Mouse (Mus musculus) forebrain, embryonic 16.5 days (tissue): ENCODE measurements at regions not wholly inside any gene's neighbourhood (a gene's known extent, or its start where the extent isn't known, plus 50 kb on each side); places are given as distances from the start of the nearest gene placed in this dataset.

Source experiments
- ATAC-seq: fragments of 200-750 bp; cut with Nextera tagmentation; 2 replicates; pipeline ENCODE4 v1.8.0; 2017; ENCODE audit warnings: mild to moderate bottlenecking, moderate library complexity
- H3K27ac ChIP-seq: fragments of 300-500 bp; sonication (generic); 2 replicates; pipeline ENCODE4 v1.5.1; 2014; ENCODE audit warnings: low read length, control low read depth
- H3K27me3 ChIP-seq: fragments of 300-500 bp; sonication (generic); replicated peaks from 2 replicates; pipeline ENCODE4 v1.6.1; 2014; ENCODE audit warnings: low read length; ENCODE audit not compliant: control insufficient read depth, insufficient read depth
- H3K36me3 ChIP-seq: fragments of 300-500 bp; sonication (generic); 2 replicates; pipeline ENCODE4 v1.6.1; 2014; ENCODE audit not compliant: control insufficient read depth, insufficient read depth
- H3K4me1 ChIP-seq: fragments of 300-500 bp; sonication (generic); replicated peaks from 2 replicates; pipeline ENCODE4 v1.6.1; 2014; ENCODE audit warnings: low read length; ENCODE audit not compliant: control insufficient read depth, insufficient read depth
- H3K4me2 ChIP-seq: fragments of 300-500 bp; sonication (generic); 2 replicates; pipeline ENCODE4 v1.6.1; 2014; ENCODE audit warnings: mild to moderate bottlenecking, low read length, control low read depth
- H3K4me3 ChIP-seq: fragments of 300-500 bp; sonication (generic); replicated peaks from 2 replicates; pipeline ENCODE4 v1.5.1; 2014; ENCODE audit warnings: mild to moderate bottlenecking, low read length, control low read depth
- H3K9ac ChIP-seq: fragments of 300-500 bp; sonication (generic); replicated peaks from 2 replicates; pipeline ENCODE4 v1.6.1; 2014; ENCODE audit warnings: low read depth, low read length, control low read depth
- H3K9me3 ChIP-seq: fragments of 300-500 bp; sonication (generic); 2 replicates; pipeline ENCODE4 v1.6.1; 2016; ENCODE audit warnings: low read length; ENCODE audit not compliant: control insufficient read depth
- WGBS: fragments of 180-500 bp; shearing (Covaris S2); extraction: QIAGEN DNeasy Blood & Tissue Kit; methylation state at CpG from one replicate; pipeline ENCODE4 v1.1.7; 2014; 5-methylcytosine and 5-hydroxymethylcytosine counted together

DNA sequence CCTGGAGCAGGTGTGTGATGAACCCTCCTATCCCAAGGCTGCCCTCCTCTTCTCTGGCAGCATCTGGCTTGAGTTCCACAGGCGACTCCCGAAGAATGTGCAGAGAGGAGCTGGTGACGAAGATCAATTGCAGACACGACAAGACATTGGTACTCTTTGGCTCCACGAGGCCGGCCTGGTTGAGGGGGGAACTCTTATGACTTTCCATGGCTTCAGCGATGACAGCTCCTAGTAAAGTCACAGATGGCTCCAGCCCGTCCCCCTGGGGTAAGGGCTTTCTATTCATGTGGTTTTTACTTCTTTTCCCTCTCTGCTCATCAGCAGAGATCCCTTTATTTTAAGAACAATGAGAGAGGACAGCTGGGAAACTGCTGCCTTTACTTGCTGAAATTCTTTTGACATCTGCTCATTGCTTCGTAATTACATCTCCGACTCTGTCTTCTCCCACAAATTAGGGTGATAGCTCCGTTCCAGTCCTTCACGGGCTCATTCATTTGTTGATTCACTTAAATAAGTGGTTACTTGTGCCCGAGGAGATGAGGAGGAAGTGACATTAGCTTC, 284.2 kb upstream of the Msx2 start:
- peaks cover 13% of the 10 kb centered on the region; the same call in 1 of the 2 replicates for H3K4me1 ChIP-seq
- ATAC-seq: no peak; the same call in 1 of the 2 replicates
- H3K27ac ChIP-seq: 0 out of 2 replicates have a peak overlapping the region, but pooled peaks have one; percentile 4
- H3K9ac ChIP-seq: no peak overlapping the region
- no peak overlapping the region for H3K4me3 ChIP-seq
- H3K4me2 ChIP-seq: no peak overlapping the region
- no peaks in the 10 kb centered on the region for H3K27me3 ChIP-seq
- no peaks in the 10 kb centered on the region for H3K9me3 ChIP-seq
- WGBS: 51% methylated on average over 13 of the region's 13 CpGs
- no peaks in the 10 kb centered on the region for H3K36me3 ChIP-seq

DNA sequence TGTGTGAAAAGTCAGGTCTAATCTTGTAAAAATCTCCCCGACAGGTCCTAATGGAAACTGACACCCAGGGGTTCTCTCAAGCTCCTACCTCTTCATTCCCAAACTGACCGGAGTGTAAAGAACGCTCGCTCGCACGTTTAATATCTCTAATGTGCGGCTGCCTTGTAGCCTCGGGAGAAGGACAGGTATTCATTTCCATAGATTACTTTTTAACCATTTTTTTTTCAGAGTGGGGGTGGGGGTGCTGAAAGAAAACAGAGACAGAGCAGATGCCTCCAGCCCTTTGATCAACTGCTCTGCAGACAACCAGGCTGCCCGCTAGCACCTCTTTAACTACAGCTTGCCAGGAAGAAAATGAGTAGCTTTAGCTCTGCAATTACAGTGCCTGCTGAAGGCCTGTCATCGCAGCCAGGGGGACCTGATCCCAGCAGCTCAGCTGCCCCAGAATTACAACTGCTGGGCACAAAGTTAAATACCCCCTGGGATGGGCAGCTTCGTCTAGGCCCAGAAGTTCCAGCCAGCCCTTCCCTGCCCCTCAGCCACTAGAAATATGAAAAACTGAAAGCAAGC, 282.3 kb upstream of the Msx2 start:
- H3K4me3 ChIP-seq: no peak overlapping the region
- H3K27ac ChIP-seq: no peak overlapping the region
- H3K36me3 ChIP-seq: no peaks in the 10 kb centered on the region
- no peaks in the 10 kb centered on the region for H3K27me3 ChIP-seq
- no peaks in the 10 kb centered on the region for H3K9me3 ChIP-seq
- no peak for ATAC-seq
- H3K9ac ChIP-seq: no peak overlapping the region
- 53% methylated on average over 11 of the region's 11 CpGs for WGBS
- H3K4me2 ChIP-seq: no peak overlapping the region
- H3K4me1 ChIP-seq: peaks cover 13% of the 10 kb centered on the region; the same call in 1 of the 2 replicates

DNA sequence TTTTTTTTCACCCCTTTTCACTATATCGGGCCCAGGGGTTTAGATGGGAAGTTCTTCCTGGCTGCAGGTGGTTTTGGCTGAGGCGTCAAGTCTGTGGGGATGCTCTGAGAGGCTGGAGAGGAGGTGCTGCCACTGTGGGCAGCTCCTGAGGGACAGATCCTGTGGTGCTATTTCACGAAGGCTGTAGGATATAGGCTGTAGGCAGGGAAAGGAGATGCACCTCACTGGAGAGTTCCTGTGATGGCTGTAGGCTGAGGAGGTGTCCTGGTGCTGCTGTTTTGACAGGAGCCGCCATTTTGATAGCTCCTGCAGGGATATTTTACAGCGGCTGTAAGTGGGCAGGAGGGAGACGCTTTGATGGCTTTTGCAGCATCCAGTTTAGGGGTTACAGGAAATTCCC, 280.2 kb upstream of the Msx2 start:
- H3K4me1 ChIP-seq: peaks cover 13% of the 10 kb centered on the region; the same call in 1 of the 2 replicates
- H3K27me3 ChIP-seq: no peaks in the 10 kb centered on the region
- H3K36me3 ChIP-seq: no peaks in the 10 kb centered on the region
- no peak overlapping the region for H3K4me2 ChIP-seq
- no peak overlapping the region for H3K4me3 ChIP-seq
- ATAC-seq: no peak
- WGBS: 71% methylated on average over 6 of the region's 6 CpGs
- no peaks in the 10 kb centered on the region for H3K9me3 ChIP-seq
- H3K9ac ChIP-seq: no peak overlapping the region
- H3K27ac ChIP-seq: no peak overlapping the region

DNA sequence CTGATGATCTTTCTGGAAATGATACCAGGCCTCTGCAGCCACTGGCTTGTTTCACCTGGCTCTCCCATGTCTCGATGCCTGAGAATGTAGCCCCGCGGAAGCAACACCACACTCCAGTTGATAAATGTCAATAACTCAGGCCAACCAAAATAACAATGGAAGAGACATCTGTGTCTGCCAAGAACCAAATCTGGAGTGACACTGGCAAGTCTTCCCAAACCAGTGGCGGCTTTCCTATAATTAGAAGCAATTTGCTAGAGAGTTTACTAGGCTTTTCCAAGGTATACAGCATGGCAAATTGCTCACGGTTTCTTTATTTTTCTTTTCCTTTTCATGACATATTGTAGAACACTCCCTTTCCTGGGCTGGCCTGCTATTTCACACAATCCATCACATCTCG, 268.1 kb upstream of the Msx2 start:
- Histone ChIP-seq H3K36me3 (no peaks in the 10 kb centered on the region), H3K27ac (no peak overlapping the region), H3K9ac (no peak overlapping the region), H3K4me3 (no peak overlapping the region), H3K27me3 (no peaks in the 10 kb centered on the region), H3K4me2 (no peak overlapping the region), H3K4me1 (0 out of 2 replicates have a peak, but pooled peaks cover 2% of the 10 kb centered on the region), H3K9me3 (no peaks in the 10 kb centered on the region)
- 59% methylated on average over 6 of the region's 6 CpGs for WGBS
- ATAC-seq: no peak

DNA sequence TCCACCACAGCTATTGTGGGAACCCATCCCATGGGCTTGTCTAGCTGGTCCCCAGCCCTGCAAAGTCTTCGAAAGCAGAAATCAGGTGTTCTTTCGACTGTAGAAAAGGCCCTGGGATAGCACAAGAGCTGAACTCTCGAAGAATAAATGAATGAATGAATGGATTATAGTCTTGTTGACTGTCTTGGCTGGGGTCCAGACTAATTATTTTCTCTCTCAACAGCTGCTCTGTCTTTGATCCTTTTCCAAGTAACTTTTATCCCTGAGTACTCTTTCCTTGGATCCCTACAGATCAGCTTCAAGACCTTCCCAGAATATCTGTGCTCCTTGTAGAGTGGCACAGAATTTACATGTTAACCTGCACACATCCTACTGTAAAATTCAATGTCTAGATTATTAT, 266.3 kb upstream of the Msx2 start:
- H3K4me3 ChIP-seq: no peak overlapping the region
- no peak overlapping the region for H3K4me2 ChIP-seq
- H3K9me3 ChIP-seq: no peaks in the 10 kb centered on the region
- 0 out of 2 replicates have a peak, but pooled peaks cover 2% of the 10 kb centered on the region for H3K4me1 ChIP-seq
- H3K36me3 ChIP-seq: no peaks in the 10 kb centered on the region
- 21% methylated on average over 3 of the region's 3 CpGs for WGBS
- no peak for ATAC-seq
- no peaks in the 10 kb centered on the region for H3K27me3 ChIP-seq
- no peak overlapping the region for H3K9ac ChIP-seq
- H3K27ac ChIP-seq: no peak overlapping the region

DNA sequence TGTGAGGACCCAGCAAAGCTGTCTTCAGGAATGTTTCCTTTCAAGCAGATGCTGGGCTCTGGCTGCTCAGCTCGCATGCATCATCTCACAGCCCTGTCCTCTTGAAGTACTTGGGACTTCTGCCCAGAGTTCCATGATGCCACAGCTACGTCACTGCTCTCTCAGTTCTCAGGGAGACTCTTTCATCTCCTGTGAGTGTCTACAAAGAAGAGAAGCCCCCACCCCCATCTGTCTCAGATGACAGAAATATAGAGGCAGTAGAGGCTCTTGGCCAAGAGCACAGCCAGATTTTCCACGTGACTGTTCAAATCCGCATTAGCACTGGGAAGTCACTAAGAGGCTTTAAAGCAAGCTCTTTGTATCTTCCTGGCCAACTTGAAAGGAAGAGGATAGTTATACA, 262.1 kb upstream of the Msx2 start:
- Histone ChIP-seq H3K9ac (no peak overlapping the region), H3K27me3 (no peaks in the 10 kb centered on the region), H3K4me3 (no peak overlapping the region), H3K27ac (no peak overlapping the region), H3K9me3 (no peaks in the 10 kb centered on the region), H3K4me2 (no peak overlapping the region), H3K36me3 (no peaks in the 10 kb centered on the region), H3K4me1 (0 out of 2 replicates have a peak, but pooled peaks cover 2% of the 10 kb centered on the region)
- 39% methylated on average over 4 of the region's 4 CpGs for WGBS
- ATAC-seq: no peak

DNA sequence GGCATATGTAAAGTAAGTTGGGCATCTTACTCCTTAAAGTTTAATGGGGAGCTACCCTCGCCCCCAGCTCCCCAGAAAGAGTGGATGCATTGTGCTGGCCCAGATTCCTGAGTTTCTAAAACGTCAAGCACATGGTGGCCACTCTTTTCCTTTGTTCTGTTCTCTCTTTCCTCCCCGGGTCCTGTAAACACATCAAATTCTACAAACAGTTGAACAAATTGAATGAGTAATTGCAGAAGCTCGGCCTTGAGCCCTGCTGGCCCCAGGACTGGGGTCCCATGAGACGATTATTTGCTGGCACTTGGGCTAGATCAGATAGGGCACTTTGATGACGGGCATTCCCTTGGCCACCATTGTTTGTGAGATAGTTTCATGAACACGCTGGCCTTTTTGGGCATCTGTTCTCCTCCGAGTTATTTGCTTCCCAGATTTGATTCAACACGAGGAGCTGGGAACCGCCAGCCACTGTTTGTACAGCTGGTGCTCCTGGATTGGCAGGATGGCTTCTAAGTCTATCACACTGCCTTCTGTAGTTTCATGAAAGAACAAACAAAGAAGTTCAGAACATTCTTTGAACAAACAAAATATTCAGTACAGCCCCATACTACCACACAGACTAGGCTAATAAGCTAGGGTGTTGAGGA, 257.5 kb upstream of the Msx2 start:
- ATAC-seq: no peak
- no peak overlapping the region for H3K9ac ChIP-seq

DNA sequence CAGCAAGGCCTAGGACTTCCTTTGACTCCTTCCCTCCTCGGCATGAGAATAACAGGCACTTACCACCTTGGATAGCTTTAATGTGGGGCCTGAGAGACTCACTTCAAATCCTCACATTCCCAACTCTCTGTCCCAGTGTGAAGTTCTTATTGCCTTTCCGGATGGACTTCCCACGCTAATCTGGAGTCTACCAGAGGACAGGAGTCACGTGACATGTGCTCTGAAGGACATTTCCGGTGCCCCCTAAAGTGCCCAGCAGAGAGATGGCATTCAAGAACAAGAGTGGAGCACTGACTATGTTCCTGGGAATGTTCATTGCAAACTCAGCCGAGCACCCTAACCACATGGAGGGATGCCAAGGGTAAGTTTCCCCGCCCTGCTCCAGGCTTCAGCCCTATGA, 257.0 kb upstream of the Msx2 start:
- Histone ChIP-seq H3K9ac (no peak overlapping the region), H3K36me3 (no peaks in the 10 kb centered on the region), H3K27ac (no peak overlapping the region), H3K9me3 (no peaks in the 10 kb centered on the region), H3K4me3 (no peak overlapping the region), H3K4me2 (no peak overlapping the region), H3K27me3 (no peaks in the 10 kb centered on the region), H3K4me1 (no peaks in the 10 kb centered on the region)
- ATAC-seq: no peak
- 88% methylated on average over 7 of the region's 7 CpGs for WGBS

More for the DNA sequence above, 257.5 kb upstream of the Msx2 start:
- H3K4me3 ChIP-seq: no peak overlapping the region
- WGBS: 67% methylated on average over 10 of the region's 10 CpGs
- H3K36me3 ChIP-seq: no peaks in the 10 kb centered on the region
- no peak overlapping the region for H3K4me2 ChIP-seq
- no peak overlapping the region for H3K27ac ChIP-seq
- H3K9me3 ChIP-seq: no peaks in the 10 kb centered on the region
- H3K4me1 ChIP-seq: no peaks in the 10 kb centered on the region
- no peaks in the 10 kb centered on the region for H3K27me3 ChIP-seq

DNA sequence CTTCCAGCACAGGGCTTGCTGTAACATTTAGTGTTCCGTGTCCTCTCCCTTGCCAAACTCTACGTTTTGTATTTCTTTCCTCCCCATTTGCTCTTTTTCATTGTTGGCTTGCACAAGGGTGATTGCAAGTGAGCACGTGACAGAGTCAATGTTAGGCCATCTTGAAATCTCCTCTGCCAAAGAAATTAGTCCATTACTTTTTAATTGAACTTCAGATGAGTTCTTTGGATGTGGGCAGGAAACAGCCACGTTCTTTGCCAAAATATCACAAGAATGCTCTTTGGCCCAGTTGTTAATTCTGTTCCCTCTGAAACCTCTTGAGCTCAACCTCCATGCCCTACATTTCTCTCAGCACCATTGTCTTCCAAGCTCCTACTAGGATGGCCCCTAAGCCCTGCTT, 253.2 kb upstream of the Msx2 start:
- 76% methylated on average over 4 of the region's 4 CpGs for WGBS
- no peak for ATAC-seq
- H3K9me3 ChIP-seq: no peaks in the 10 kb centered on the region
- H3K4me1 ChIP-seq: peaks cover 3% of the 10 kb centered on the region; the same call in 1 of the 2 replicates
- no peak overlapping the region for H3K4me3 ChIP-seq
- H3K27me3 ChIP-seq: no peaks in the 10 kb centered on the region
- no peak overlapping the region for H3K4me2 ChIP-seq
- H3K36me3 ChIP-seq: no peaks in the 10 kb centered on the region
- H3K27ac ChIP-seq: no peak overlapping the region
- no peak overlapping the region for H3K9ac ChIP-seq
